Mouse (Mus musculus) left cerebral cortex, postnatal 10 days (tissue): ENCODE data around the gene Sugt1. TPM values are rescaled to one million over a fixed set of nuclear protein-coding genes. Genes with fewer than 3 reads are reported as not detected.

Source experiments
- DNase-seq, 2 experiments: peaks; one replicate each; pipeline ENCODE4 v3.0.0; 2021 to 2022; ENCODE audit warnings: low spot score in 2 of 2, mixed read lengths in 1 of 2; ENCODE audit errors: extremely low spot score in 1 of 2
- intact Hi-C: fragments of 180-260 bp; cut with DNase I; formaldehyde crosslinking; loops from one replicate; pipeline ENCODE4 v1.15.1; 2025
- total RNA-seq, 2 experiments: library from RNA; stranded (reverse); gene quantifications; 2 replicates each; pipeline ENCODE4 v1.2.3; 2021

The Sugt1 gene
- total RNA-seq, 2 experiments from 2014 or later, result 77.9 to 92.8 TPM

GRCm38 (mm10) chr14:79596602-79597001, 9.1 kb downstream of the Sugt1 start:
- intact Hi-C loops, result no loop called here

GRCm38 (mm10) chr14:79605881-79606280, 18.4 kb downstream of the Sugt1 start:
- intact Hi-C loops, result no loop called here

More at GRCm38 (mm10) chr14:79596602-79597001, 9.1 kb downstream of the Sugt1 start:
- no peak for DNase-seq

GRCm38 (mm10) chr14:79606392-79606791, 18.9 kb downstream of the Sugt1 start:
- intact Hi-C loops, result no loop called here
- no peak for DNase-seq

More at GRCm38 (mm10) chr14:79605881-79606280, 18.4 kb downstream of the Sugt1 start:
- DNase-seq, result no peak

- intact Hi-C loops, result no loop called here
- no peak for DNase-seq
These were observed 19.4 kb downstream of the Sugt1 start for GRCm38 (mm10) chr14:79606867-79607266.

GRCm38 (mm10) chr14:79607352-79607751, 19.9 kb downstream of the Sugt1 start:
- intact Hi-C loops, result no loop called here
- no peak for DNase-seq

- intact Hi-C loops, result no loop called here
These were observed 20.8 kb downstream of the Sugt1 start for GRCm38 (mm10) chr14:79608286-79608685.

GRCm38 (mm10) chr14:79617121-79617828, 29.8 kb downstream of the Sugt1 start:
- peak in 1 of 2 experiments; percentile 70 for DNase-seq
- intact Hi-C loops, result loop anchor here (2.0 to 10.0 kb wide), 3 partner anchors 118 to 596 kb away; no protein-coding TSS in a partner anchor

More at GRCm38 (mm10) chr14:79608286-79608685, 20.8 kb downstream of the Sugt1 start:
- no peak for DNase-seq

GRCm38 (mm10) chr14:79619802-79620201, 32.3 kb downstream of the Sugt1 start:
- DNase-seq, result no peak
- intact Hi-C loops, result loop anchor here (5.0 to 10.0 kb wide), 2 partner anchors 115 to 147 kb away; no protein-coding TSS in a partner anchor

- intact Hi-C loops, result no loop called here
These were observed 33.7 kb downstream of the Sugt1 start for GRCm38 (mm10) chr14:79621143-79621542.

GRCm38 (mm10) chr14:79632330-79632729, 44.8 kb downstream of the Sugt1 start:
- no peak for DNase-seq

More at GRCm38 (mm10) chr14:79621143-79621542, 33.7 kb downstream of the Sugt1 start:
- DNase-seq, result no peak

GRCm38 (mm10) chr14:79633196-79633595, 45.7 kb downstream of the Sugt1 start:
- intact Hi-C loops, result no loop called here
- no peak for DNase-seq

More at GRCm38 (mm10) chr14:79632330-79632729, 44.8 kb downstream of the Sugt1 start:
- intact Hi-C loops, result no loop called here

GRCm38 (mm10) chr14:79636814-79637213, 49.3 kb downstream of the Sugt1 start:
- no peak for DNase-seq
- intact Hi-C loops, result no loop called here

GRCm38 (mm10) chr14:79642063-79642462, 54.6 kb downstream of the Sugt1 start:
- no peak for DNase-seq
- intact Hi-C loops, result no loop called here

GRCm38 (mm10) chr14:79645378-79645777, 57.9 kb downstream of the Sugt1 start:
- intact Hi-C loops, result no loop called here
- no peak for DNase-seq

GRCm38 (mm10) chr14:79649680-79650079, 62.2 kb downstream of the Sugt1 start:
- no peak for DNase-seq
- intact Hi-C loops, result no loop called here

- intact Hi-C loops, result no loop called here
- no peak for DNase-seq
These were observed 65.2 kb downstream of the Sugt1 start for GRCm38 (mm10) chr14:79652654-79653053.

- intact Hi-C loops, result no loop called here
- DNase-seq, result peak; percentile 52 to 69
These were observed 70.8 kb downstream of the Sugt1 start for GRCm38 (mm10) chr14:79658286-79658685.

GRCm38 (mm10) chr14:79658748-79659508, 71.4 kb downstream of the Sugt1 start:
- intact Hi-C loops, result no loop called here

GRCm38 (mm10) chr14:79660467-79660866, 73.0 kb downstream of the Sugt1 start:
- intact Hi-C loops, result no loop called here
- no peak for DNase-seq

More at GRCm38 (mm10) chr14:79658748-79659508, 71.4 kb downstream of the Sugt1 start:
- no peak for DNase-seq
